Mouse (Mus musculus): ENCODE measurements around the gene Mrpl58. TPM values are rescaled to one million over a fixed set of nuclear protein-coding genes. Genes with fewer than 3 reads are reported as not detected.

Gene Mrpl58
- polyA plus RNA-seq, 1 experiment from 2014 or later, result 242 TPM

- no peaks in the 10 kb centered on the region for H3K27me3 ChIP-seq (ENCODE audit: insufficient read depth, low read length)
- H3K36me3 ChIP-seq (ENCODE audit: insufficient read depth), result peaks cover 60% of the 10 kb centered on the region
- no peak overlapping the region for H3K27ac ChIP-seq (ENCODE audit: low read depth)
- DNase-seq (peak; percentile 28), ATAC-seq (ENCODE audit: insufficient read depth) (no peak)
- no peak for TF ChIP-seq CTCF (IDR thresholded peaks at IDR 0.05; ENCODE audit: low read depth)
- no peaks in the 10 kb centered on the region for H3K9me3 ChIP-seq (ENCODE audit: low read depth, low read length)
- H3K4me3 ChIP-seq (ENCODE audit: low read depth, low read length), result no peak overlapping the region
- peak overlapping the region; percentile 39 for H3K4me2 ChIP-seq
- H3K9ac ChIP-seq, result no peak overlapping the region
- H3K4me1 ChIP-seq (ENCODE audit: insufficient read depth), result no peaks in the 10 kb centered on the region
- 57% methylated on average over 34 of the region's 34 CpGs for WGBS
Observed at GRCm38 (mm10) chr11:115393721-115394325, 9.7 kb upstream of the Mrpl58 start.

DNA sequence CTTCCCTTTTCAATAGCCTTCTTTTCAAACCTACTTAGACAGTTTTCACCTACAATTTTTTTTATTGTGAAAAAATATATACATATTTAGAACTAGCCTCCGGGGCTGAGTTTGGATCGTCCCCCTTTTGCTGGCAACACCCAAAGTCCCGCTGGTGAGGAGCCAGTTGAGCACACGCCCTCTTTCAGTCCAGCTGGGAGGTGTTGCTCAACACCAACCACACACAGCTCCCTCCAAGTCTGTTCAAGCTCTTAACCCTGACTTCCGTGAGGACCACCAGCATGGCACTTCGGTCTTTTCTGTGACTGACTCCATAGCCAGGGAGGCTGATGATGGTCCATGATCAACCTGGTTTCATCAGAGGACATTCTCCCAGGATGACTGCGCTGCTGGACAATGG lies 5.5 kb upstream of the Mrpl58 start:
- TF ChIP-seq CTCF (IDR thresholded peaks at IDR 0.05; ENCODE audit: low read depth), result no peak
- Histone ChIP-seq H3K9me3 (ENCODE audit: low read depth, low read length) (no peaks in the 10 kb centered on the region), H3K27me3 (ENCODE audit: insufficient read depth, low read length) (no peaks in the 10 kb centered on the region), H3K4me3 (ENCODE audit: low read depth, low read length) (no peak overlapping the region), H3K4me1 (ENCODE audit: insufficient read depth) (no peaks in the 10 kb centered on the region), H3K9ac (no peak overlapping the region), H3K36me3 (ENCODE audit: insufficient read depth) (peaks cover 34% of the 10 kb centered on the region), H3K27ac (ENCODE audit: low read depth) (no peak overlapping the region), H3K4me2 (no peak overlapping the region)
- ATAC-seq (ENCODE audit: insufficient read depth), result peak; percentile 75
- peak; percentile 80 for DNase-seq
- WGBS, result 46% methylated on average over 7 of the region's 7 CpGs

- H3K4me3 ChIP-seq (ENCODE audit: low read depth, low read length), result no peak overlapping the region
- no peak overlapping the region for H3K9ac ChIP-seq
- no peaks in the 10 kb centered on the region for H3K27me3 ChIP-seq (ENCODE audit: insufficient read depth, low read length)
- H3K36me3 ChIP-seq (ENCODE audit: insufficient read depth), result peaks cover 13% of the 10 kb centered on the region; the same call in 1 of the 2 replicates
- no peaks in the 10 kb centered on the region for H3K9me3 ChIP-seq (ENCODE audit: low read depth, low read length)
- no peak overlapping the region for H3K27ac ChIP-seq (ENCODE audit: low read depth)
- peaks cover 7% of the 10 kb centered on the region for H3K4me1 ChIP-seq (ENCODE audit: insufficient read depth)
- H3K4me2 ChIP-seq, result no peak overlapping the region
- DNase-seq, result no peak
- no peak for ATAC-seq (ENCODE audit: insufficient read depth)
- WGBS, result 61% methylated on average over 3 of the region's 3 CpGs
- TF ChIP-seq CTCF (IDR thresholded peaks at IDR 0.05; ENCODE audit: low read depth), result no peak
Observed at GRCm38 (mm10) chr11:115400126-115400525, 3.4 kb upstream of the Mrpl58 start.

DNA sequence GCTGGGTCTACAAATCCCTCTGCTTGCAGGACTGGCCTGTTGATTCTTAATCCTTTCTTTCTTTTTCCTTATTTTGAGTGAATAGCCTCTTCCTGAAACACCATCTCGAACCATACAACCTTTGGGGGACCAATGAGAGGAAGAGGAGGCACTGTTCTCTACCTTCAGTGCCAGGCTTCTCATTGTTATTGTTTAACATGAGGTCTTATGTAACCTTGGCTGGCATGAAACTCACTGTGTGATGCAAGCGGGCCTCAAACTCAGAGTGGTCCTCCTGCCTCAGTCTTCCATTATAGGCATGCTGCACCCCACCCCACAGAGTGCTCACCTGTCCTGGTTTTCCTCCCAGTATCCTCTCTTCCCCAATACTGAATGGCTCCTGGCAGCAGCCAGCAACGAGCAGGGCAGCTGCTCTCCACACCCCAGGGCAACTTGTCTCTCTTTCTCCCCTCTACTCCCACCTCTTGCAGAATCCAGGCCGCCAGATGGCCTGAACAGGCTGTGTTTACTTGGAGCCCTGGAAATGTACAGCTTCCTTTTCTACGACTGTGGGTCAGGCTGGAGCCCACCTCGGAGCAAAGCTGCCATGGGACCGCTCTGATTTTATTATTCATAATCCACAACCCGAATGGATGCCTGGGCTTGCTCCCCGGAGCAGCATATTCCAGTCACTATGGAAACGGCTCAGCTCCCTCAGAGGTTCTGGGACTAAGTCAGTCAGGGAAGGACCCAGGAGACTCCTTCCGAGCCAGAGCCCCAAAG lies 2.7 kb upstream of the Mrpl58 start:
- Histone ChIP-seq H3K4me3 (ENCODE audit: low read depth, low read length) (no peak overlapping the region), H3K4me1 (ENCODE audit: insufficient read depth) (peaks cover 7% of the 10 kb centered on the region), H3K9me3 (ENCODE audit: low read depth, low read length) (no peaks in the 10 kb centered on the region), H3K36me3 (ENCODE audit: insufficient read depth) (0 out of 2 replicates have a peak, but pooled peaks cover 10% of the 10 kb centered on the region), H3K9ac (no peak overlapping the region), H3K27me3 (ENCODE audit: insufficient read depth, low read length) (no peaks in the 10 kb centered on the region), H3K4me2 (no peak overlapping the region), H3K27ac (ENCODE audit: low read depth) (peak overlapping the region; percentile 12; the same call in 1 of the 2 replicates)
- ATAC-seq (ENCODE audit: insufficient read depth) (no peak), DNase-seq (no peak)
- no peak for TF ChIP-seq CTCF (IDR thresholded peaks at IDR 0.05; ENCODE audit: low read depth)
- WGBS, result 44% methylated on average over 11 of the region's 11 CpGs

- no peak for TF ChIP-seq CTCF (IDR thresholded peaks at IDR 0.05; ENCODE audit: low read depth)
- no peaks in the 10 kb centered on the region for H3K27me3 ChIP-seq (ENCODE audit: insufficient read depth, low read length)
- ATAC-seq (ENCODE audit: insufficient read depth) (no peak), DNase-seq (no peak)
- no peaks in the 10 kb centered on the region for H3K9me3 ChIP-seq (ENCODE audit: low read depth, low read length)
- H3K9ac ChIP-seq, result no peak overlapping the region
- H3K4me2 ChIP-seq, result no peak overlapping the region
- whole genome bisulfite sequencing, result 93% methylated on average over 6 of the region's 6 CpGs
- peaks cover 7% of the 10 kb centered on the region for H3K4me1 ChIP-seq (ENCODE audit: insufficient read depth)
- no peak overlapping the region for H3K4me3 ChIP-seq (ENCODE audit: low read depth, low read length)
- H3K36me3 ChIP-seq (ENCODE audit: insufficient read depth), result peaks cover 35% of the 10 kb centered on the region
- no peak overlapping the region for H3K27ac ChIP-seq (ENCODE audit: low read depth)
Observed at GRCm38 (mm10) chr11:115405723-115406122, 2.2 kb downstream of the Mrpl58 start.

DNA sequence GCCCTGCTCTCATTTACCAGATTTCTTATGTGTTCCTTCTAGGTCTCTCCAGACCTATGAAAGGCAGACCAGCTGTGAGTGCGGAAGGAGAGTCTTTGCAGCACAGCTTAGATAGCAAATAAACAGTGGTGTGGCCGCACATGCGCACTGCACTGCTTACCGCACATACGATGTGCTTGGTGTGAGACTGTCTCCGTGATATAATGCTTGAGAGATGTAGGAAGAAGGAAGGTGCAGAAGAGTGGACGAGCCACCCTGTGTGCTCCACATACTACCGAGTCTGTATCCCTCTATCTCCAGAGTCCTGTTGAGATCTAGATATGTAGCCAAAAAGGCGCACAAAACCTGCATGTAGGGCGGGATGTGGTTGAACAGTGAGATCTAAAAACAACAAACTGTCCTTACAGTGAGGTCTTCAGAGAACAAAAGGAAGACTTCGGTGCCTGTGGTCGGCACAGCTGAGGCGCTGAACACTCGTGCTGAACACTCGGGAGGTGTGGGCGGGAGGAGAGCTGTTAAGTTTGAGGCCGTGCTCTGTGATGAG lies 3.4 kb downstream of the Mrpl58 start:
- ATAC-seq (ENCODE audit: insufficient read depth) (no peak), DNase-seq (no peak)
- 93% methylated on average over 17 of the region's 17 CpGs for WGBS
- TF ChIP-seq CTCF (IDR thresholded peaks at IDR 0.05; ENCODE audit: low read depth), result no peak
- Histone ChIP-seq H3K4me1 (ENCODE audit: insufficient read depth) (peaks cover 10% of the 10 kb centered on the region), H3K36me3 (ENCODE audit: insufficient read depth) (peaks cover 44% of the 10 kb centered on the region), H3K9ac (no peak overlapping the region), H3K9me3 (ENCODE audit: low read depth, low read length) (no peaks in the 10 kb centered on the region), H3K4me3 (ENCODE audit: low read depth, low read length) (no peak overlapping the region), H3K27ac (ENCODE audit: low read depth) (peak overlapping the region; percentile 9; the same call in 1 of the 2 replicates), H3K27me3 (ENCODE audit: insufficient read depth, low read length) (no peaks in the 10 kb centered on the region), H3K4me2 (no peak overlapping the region)

DNA sequence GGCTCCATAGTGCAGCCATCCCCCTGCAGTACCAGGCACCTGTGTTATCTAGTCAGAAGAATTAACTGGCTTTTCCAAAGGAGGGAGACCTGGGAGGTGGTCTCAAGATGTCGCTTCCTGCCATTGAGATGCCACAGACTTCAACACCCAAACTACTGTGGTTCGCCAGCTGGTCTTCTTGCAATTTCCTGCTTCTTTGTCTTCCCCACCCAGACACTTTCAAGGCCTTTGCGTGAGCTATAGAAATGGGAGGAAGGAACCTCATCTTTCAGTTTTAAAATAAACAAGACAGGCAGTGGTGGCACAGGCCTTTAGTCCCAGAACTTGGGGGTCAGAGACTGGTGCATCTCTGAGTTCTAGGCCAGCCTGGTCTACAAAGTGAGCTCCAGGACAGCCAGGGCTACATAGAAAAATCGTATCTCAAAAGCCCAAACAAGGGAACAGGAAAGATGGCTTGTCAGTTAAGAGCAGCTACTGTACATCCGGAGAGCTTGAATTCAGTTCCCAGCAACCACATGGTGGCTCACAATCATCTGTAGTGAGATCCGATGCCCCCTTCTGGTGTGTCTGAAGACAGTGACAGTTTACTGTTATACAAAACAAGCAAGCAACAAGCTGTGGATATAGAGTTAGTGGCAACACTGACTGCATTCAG lies 4.8 kb downstream of the Mrpl58 start:
- no peak overlapping the region for H3K9ac ChIP-seq
- WGBS, result 74% methylated on average over 6 of the region's 6 CpGs
- H3K9me3 ChIP-seq (ENCODE audit: low read depth, low read length), result no peaks in the 10 kb centered on the region
- peak; percentile 11 for DNase-seq
- peak overlapping the region; percentile 46; the same call in 1 of the 2 replicates for H3K27ac ChIP-seq (ENCODE audit: low read depth)
- no peaks in the 10 kb centered on the region for H3K27me3 ChIP-seq (ENCODE audit: insufficient read depth, low read length)
- TF ChIP-seq CTCF (IDR thresholded peaks at IDR 0.05; ENCODE audit: low read depth), result peak; percentile 27
- ATAC-seq (ENCODE audit: insufficient read depth), result no peak
- peaks cover 10% of the 10 kb centered on the region for H3K4me1 ChIP-seq (ENCODE audit: insufficient read depth)
- H3K4me3 ChIP-seq (ENCODE audit: low read depth, low read length), result no peak overlapping the region
- peaks cover 44% of the 10 kb centered on the region for H3K36me3 ChIP-seq (ENCODE audit: insufficient read depth)
- H3K4me2 ChIP-seq, result no peak overlapping the region

All from lung, embryonic 14.5 days (tissue).